Comparison of ENCODE assay signal across 17 mouse cellular contexts in the genomic region with DNA sequence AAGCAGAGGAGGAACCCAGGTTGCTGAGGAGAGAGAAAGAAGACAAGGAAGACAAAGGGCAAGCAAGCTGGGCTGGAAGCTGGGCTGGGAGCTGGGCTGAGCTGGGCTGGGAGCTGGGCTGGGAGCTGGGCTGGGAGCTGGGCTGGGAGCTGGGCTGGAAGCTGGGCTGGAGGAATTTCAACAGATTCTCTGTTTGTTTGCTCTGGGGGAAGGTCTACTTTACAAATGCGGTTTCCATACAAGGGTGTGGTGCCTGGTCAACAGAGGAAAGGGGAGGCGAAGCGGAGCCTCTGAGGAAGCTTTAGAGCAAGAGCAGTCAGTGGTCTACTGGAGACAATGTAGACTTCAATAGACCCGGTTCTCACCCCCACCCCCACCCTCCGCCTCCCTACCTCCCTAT. TPM values are rescaled to one million over a fixed set of nuclear protein-coding genes. Genes with fewer than 3 reads are reported as not detected.
DNase-seq lines count a peak whose midpoint lies in the region; ATAC-seq lines count a peak whose summit lies in the region.
"Had no signal": no experiment of that assay in that cellular context is flagged by ENCODE, and none has a peak within 500 bp of the region (broad histone marks: within the 10 kb centered on the region; RNA-seq: fewer than 3 reads in every experiment).

No protein-coding gene starts in this region.

- peak; percentile 11 for DNase-seq in gastrocnemius, postnatal 10 days
- DNase-seq in gastrocnemius, adult 8-10 months (ENCODE audit: low spot score in 2 of 2), result no peak
- DNase-seq in lung, postnatal 14 days, result no peak
- DNase-seq in lung, postnatal 10 days, result peak; percentile 2
- DNase-seq in cerebellum, postnatal 36 days, result no peak
- DNase-seq: adrenal gland, postnatal 36 days; cerebellum, adult 9-11 months; midbrain, embryonic 14.5 days; spleen, adult 18-20 months; thymus, postnatal 36 days had no signal

- H3K27ac ChIP-seq in lung, embryonic 15.5 days, result no peak overlapping the region
- no peak overlapping the region for H3K27ac ChIP-seq in intestine, embryonic 15.5 days

- no peak overlapping the region for H3K9ac ChIP-seq in lung, embryonic 15.5 days
- no peak overlapping the region for H3K9ac ChIP-seq in intestine, embryonic 15.5 days

- peak overlapping the region; percentile 29; the same call in 1 of the 2 replicates for H3K4me2 ChIP-seq in lung, embryonic 15.5 days
- H3K4me2 ChIP-seq in intestine, embryonic 15.5 days (replicated peaks), result peak overlapping the region; percentile 34

- H3K4me3 ChIP-seq in lung, embryonic 15.5 days, result no peak overlapping the region
- H3K4me3 ChIP-seq in intestine, embryonic 15.5 days (replicated peaks), result no peak overlapping the region
- H3K4me3 ChIP-seq: erythroblast, embryonic 14.5 days had no signal

- H3K4me1 ChIP-seq in lung, embryonic 15.5 days, result 0 out of 2 replicates have a peak, but pooled peaks cover 6% of the 10 kb centered on the region
- 0 out of 2 replicates have a peak, but pooled peaks cover 3% of the 10 kb centered on the region for H3K4me1 ChIP-seq in intestine, embryonic 15.5 days (replicated peaks)

- H3K9me3 ChIP-seq in lung, embryonic 15.5 days, result no peaks in the 10 kb centered on the region
- no peaks in the 10 kb centered on the region for H3K9me3 ChIP-seq in intestine, embryonic 15.5 days

- WGBS in lung, embryonic 15.5 days, result 39% methylated on average over 5 of the region's 5 CpGs
- 47% methylated on average over 5 of the region's 5 CpGs for WGBS in intestine, embryonic 15.5 days

- peak; percentile 55; the same call in 1 of the 2 replicates for ATAC-seq in lung, embryonic 15.5 days (ENCODE audit: borderline replicate concordance, extremely low read depth, low FRiP score, low TSS enrichment)
- ATAC-seq in intestine, embryonic 15.5 days, result peak; percentile 65
- no peak for ATAC-seq in megakaryocyte, adult 5-6 weeks (ENCODE audit: poor library complexity, severe bottlenecking)
- ATAC-seq: inflammation-experienced regulatory T-cells, adult 6 months had no signal

- H3K36me3 ChIP-seq in lung, embryonic 15.5 days, result no peaks in the 10 kb centered on the region
- no peaks in the 10 kb centered on the region for H3K36me3 ChIP-seq in intestine, embryonic 15.5 days

- H3K27me3 ChIP-seq in lung, embryonic 15.5 days, result no peaks in the 10 kb centered on the region
- H3K27me3 ChIP-seq in intestine, embryonic 15.5 days (replicated peaks), result no peaks in the 10 kb centered on the region

RNA-seq across cellular contexts. Expression of a gene that starts 9.4 kb away (rescaled TPM):
- total RNA-seq in gastrocnemius, postnatal 10 days (2021), result not detected
- not detected for total RNA-seq in gastrocnemius, adult 8-10 months (2022)
- 0.90 and 1.3 TPM in 2 replicates for polyA plus RNA-seq in lung, embryonic 15.5 days (2015; fragmentation: Nextera tagmentation; extraction: Ambion mirVana)
- 3.6 and 6.9 TPM in 2 replicates for polyA plus RNA-seq in intestine, embryonic 15.5 days (2015; fragmentation: Nextera tagmentation; extraction: Ambion mirVana)
- not detected in 2 replicates for total RNA-seq in megakaryocyte, adult 5-6 weeks (2015)
- not detected in 2 replicates for total RNA-seq in megakaryocyte, adult 5-6 weeks (2017)
- total RNA-seq: adrenal gland, postnatal 36 days; layer of hippocampus, adult 18-20 months; left cerebral cortex, postnatal 10 days had no signal
- polyA plus RNA-seq: erythroblast, embryonic 14.5 days; inflammation-experienced regulatory T-cells, adult 6 months had no signal

RNA-seq across cellular contexts. Expression of a gene that starts 28.2 kb away (rescaled TPM):
- not detected for total RNA-seq in gastrocnemius, postnatal 10 days (2021)
- not detected for total RNA-seq in gastrocnemius, adult 8-10 months (2022)
- polyA plus RNA-seq in lung, embryonic 15.5 days (2015; fragmentation: Nextera tagmentation; extraction: Ambion mirVana), result not detected in 2 replicates
- polyA plus RNA-seq in intestine, embryonic 15.5 days (2015; fragmentation: Nextera tagmentation; extraction: Ambion mirVana), result not detected in 2 replicates
- total RNA-seq in megakaryocyte, adult 5-6 weeks (2015), result not detected in 2 replicates
- not detected in 2 replicates for total RNA-seq in megakaryocyte, adult 5-6 weeks (2017)
- total RNA-seq: adrenal gland, postnatal 36 days; layer of hippocampus, adult 18-20 months; left cerebral cortex, postnatal 10 days had no signal
- polyA plus RNA-seq: inflammation-experienced regulatory T-cells, adult 6 months; midbrain, embryonic 14.5 days had no signal

RNA-seq across cellular contexts. Expression of a gene that starts 28.2 kb away (rescaled TPM):
- total RNA-seq in gastrocnemius, postnatal 10 days (2021), result not detected
- total RNA-seq in gastrocnemius, adult 8-10 months (2022), result not detected
- not detected in 2 replicates for polyA plus RNA-seq in lung, embryonic 15.5 days (2015; fragmentation: Nextera tagmentation; extraction: Ambion mirVana)
- not detected in 2 replicates for polyA plus RNA-seq in intestine, embryonic 15.5 days (2015; fragmentation: Nextera tagmentation; extraction: Ambion mirVana)
- total RNA-seq in megakaryocyte, adult 5-6 weeks (2015), result not detected in 2 replicates
- total RNA-seq in megakaryocyte, adult 5-6 weeks (2017), result not detected in 2 replicates
- total RNA-seq: adrenal gland, postnatal 36 days; layer of hippocampus, adult 18-20 months; left cerebral cortex, postnatal 10 days had no signal
- polyA plus RNA-seq: erythroblast, embryonic 14.5 days; inflammation-experienced regulatory T-cells, adult 6 months; midbrain, embryonic 14.5 days had no signal

RNA-seq across cellular contexts. Expression of a gene that starts 28.3 kb away (rescaled TPM):
- total RNA-seq in gastrocnemius, postnatal 10 days (2021), result not detected
- not detected for total RNA-seq in gastrocnemius, adult 8-10 months (2022)
- not detected in 2 replicates for polyA plus RNA-seq in lung, embryonic 15.5 days (2015; fragmentation: Nextera tagmentation; extraction: Ambion mirVana)
- not detected in 2 replicates for polyA plus RNA-seq in intestine, embryonic 15.5 days (2015; fragmentation: Nextera tagmentation; extraction: Ambion mirVana)
- total RNA-seq in megakaryocyte, adult 5-6 weeks (2015), result not detected in 2 replicates
- not detected in 2 replicates for total RNA-seq in megakaryocyte, adult 5-6 weeks (2017)
- total RNA-seq: adrenal gland, postnatal 36 days; layer of hippocampus, adult 18-20 months; left cerebral cortex, postnatal 10 days had no signal
- polyA plus RNA-seq: erythroblast, embryonic 14.5 days; inflammation-experienced regulatory T-cells, adult 6 months; midbrain, embryonic 14.5 days had no signal

RNA-seq across cellular contexts. Expression of a gene that starts 58.9 kb away (rescaled TPM):
- total RNA-seq in gastrocnemius, postnatal 10 days (2021), result not detected
- not detected for total RNA-seq in gastrocnemius, adult 8-10 months (2022)
- polyA plus RNA-seq in lung, embryonic 15.5 days (2015; fragmentation: Nextera tagmentation; extraction: Ambion mirVana), result not detected in 2 replicates
- not detected in 2 replicates for polyA plus RNA-seq in intestine, embryonic 15.5 days (2015; fragmentation: Nextera tagmentation; extraction: Ambion mirVana)
- not detected in 2 replicates for total RNA-seq in megakaryocyte, adult 5-6 weeks (2015)
- not detected in 2 replicates for total RNA-seq in megakaryocyte, adult 5-6 weeks (2017)
- total RNA-seq: adrenal gland, postnatal 36 days; layer of hippocampus, adult 18-20 months; left cerebral cortex, postnatal 10 days had no signal
- polyA plus RNA-seq: erythroblast, embryonic 14.5 days had no signal

Comparison
In these comparisons a context has a peak if more than half of its experiments do, and no peak if none do; other contexts are left out.
1. DNase-seq: peak in gastrocnemius, postnatal 10 days (single experiment) and lung, postnatal 10 days (single experiment); none in gastrocnemius, adult 8-10 months (0 of 2), lung, postnatal 14 days (single experiment) and cerebellum, postnatal 36 days (0 of 2).